Mouse (Mus musculus) layer of hippocampus, adult 9-10 months (tissue): ENCODE results near the gene Otoa.

ENCODE experiments used
- DNase-seq: peaks from one replicate; pipeline ENCODE4 v3.0.0; 2022; ENCODE audit warnings: low spot score

Otoa gene

DNA sequence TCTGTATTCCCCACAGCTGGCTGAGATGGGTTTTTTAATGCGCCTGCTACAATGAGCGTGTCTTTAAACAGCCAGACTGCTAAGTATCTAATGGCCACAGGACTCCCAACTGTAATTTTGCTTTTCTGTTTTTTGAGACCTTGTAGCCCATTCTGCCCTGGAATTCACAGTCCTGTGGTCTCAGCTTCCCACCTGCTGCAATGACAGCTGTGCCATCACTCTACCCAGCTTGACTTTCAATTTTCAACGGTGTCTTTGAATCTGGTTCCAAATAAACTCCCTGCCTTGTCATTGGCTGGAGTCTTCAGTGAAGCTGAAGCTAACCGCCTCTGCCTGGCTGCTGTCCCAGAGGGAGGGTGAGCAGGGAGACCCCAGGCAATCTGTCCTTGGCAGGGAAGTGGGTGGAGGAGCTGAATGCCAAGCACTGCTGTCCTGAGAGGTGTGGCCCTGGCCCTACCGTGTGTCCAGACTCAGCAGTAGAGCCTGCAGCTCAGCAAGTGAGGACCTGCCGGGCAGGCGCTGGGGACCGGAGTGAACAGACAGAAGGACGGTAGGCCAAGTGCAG lies 1.6 kb downstream of the Otoa start:
- no peak for DNase-seq

DNA sequence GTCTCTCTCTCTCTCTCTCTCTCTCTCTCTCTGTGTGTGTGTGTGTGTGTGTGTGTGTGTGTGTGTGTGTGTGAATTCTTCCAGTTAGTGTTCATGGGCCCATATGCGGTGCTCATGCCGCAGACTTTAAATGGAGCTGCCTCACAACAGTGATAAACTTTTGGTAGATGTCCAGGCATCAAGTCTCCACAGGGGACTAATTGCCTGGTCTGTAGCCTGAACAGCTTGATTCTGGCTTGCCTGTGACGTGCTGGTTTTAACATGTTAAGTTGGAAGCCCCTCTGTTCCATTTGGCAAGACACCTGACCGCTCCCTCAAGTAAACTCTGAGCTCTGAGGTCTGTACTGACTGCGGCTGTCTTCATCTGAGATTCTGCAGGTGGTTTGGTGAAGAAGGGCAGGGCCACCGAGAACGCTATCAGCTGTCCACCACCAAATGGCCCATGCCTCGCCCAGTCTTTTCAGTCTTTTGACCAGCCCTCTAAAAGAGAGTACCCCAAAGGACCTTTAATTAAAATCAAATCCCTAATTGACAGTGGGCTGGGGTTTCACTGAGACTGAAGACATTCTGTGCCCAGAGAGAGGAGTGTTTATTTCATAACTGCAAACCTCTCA lies 3.5 kb downstream of the Otoa start:
- DNase-seq = no peak

DNA sequence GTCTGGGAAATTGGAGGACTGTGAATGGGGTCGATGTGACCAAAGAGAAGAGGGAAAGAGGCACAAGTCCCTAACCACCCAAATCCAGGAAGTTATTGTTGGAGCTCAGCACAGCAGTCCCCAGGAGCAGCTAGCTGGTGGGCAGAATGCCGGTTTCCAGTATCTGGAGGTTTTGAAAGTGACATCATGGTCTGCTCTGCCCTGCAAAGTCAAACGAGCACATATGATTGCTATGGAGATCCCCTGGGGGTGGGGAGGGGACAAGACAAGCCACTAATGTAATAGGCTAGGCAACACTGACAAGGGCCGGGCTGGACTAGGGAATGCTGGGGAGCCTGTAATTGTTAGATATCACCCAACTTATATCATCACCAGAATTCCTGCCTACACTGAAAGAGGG lies 4.0 kb downstream of the Otoa start:
- no peak for DNase-seq

DNA sequence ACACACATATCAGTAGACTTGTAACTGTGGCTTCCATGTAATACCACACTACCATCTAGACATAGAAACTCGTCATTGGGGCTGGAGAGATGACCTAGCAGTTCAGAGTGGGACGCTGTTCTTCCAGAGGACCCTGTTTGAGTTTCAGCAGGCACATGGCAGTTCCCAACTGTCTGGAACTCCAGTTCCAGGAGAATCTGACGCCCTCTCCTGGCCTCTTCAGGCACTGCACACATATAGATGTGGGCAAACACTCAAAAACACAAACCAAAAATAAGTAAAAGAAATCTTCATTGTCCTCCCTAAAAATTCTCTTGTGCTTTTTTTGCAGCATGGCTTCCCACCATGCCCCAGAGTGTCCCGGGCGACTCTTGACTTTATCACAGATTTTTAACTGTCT lies 7.3 kb downstream of the Otoa start:
- DNase-seq = no peak

DNA sequence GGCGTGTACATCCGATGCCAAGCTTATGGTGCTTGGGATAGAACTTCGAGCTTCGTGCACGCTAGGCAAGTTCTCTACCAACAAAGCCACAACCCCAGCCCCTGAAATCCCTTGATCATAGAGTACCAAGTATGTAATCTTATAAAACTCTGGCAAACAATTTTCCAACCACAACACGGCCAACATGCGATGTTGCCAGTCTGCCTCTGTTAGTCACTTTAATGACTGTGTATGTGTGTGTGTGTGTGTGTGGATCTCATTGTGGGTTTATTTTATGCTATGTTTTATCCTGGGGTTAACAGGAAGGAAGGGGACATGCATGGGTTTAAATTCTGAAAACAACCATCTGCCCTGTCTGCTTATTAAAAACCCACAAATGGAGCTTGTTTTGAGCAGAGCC lies 9.3 kb downstream of the Otoa start:
- no peak for DNase-seq

DNA sequence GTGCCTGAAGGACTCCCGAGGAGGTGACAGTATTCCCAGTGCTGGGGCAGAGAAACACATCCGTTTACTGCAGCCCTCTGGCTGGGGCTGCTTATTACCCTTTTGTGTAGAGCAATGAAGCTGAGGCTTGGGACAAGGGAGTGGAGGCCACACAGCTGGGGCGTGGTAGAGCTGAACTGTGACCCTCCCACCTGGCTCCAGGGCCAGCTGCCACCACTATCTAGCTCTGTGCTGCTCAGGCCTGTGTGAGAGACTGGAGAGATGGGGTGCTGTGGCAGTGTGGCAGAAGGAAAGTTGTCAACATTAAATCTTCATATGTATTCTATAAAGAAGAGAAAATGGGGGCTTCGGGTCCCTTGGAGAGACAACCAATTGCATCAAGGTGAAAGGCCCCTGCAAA lies 11.6 kb downstream of the Otoa start:
- DNase-seq = no peak

DNA sequence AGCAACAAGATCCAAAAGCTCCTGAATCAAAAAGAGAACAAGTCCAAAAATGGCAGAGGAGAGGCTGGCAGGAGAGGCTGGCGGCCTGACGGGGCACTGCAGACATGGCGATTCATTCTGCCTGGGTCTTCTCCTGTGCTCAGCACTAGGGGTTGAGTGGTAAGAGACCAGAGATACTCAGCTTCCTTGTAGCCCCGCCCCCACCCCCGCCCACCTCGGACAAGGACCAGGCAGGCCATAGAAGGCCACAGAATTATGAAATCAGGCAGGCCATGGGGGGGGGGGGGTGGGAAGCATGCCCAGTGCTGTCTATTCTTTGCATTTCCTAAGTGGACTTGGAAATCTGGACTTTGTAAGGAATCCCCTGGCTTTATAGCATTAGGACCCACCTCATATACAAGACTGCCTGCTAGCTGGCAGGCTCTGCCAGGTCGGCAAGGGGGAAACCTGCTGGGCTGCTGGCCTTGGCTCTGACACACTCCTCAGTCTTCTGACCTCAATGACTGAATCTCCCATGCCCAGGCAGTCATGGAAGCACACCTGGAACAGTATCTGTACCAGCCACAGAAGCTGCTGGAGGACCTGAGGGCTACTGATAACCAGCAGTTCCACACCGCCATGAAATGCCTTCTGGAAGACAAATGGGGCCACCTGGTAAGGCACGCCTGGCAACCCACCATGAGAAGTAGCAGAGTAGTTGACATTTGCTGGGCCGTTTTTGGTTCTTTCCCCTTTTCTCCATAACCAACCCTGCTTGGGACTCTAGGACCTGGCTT lies 17.4 kb downstream of the Otoa start:
- DNase-seq = no peak

DNA sequence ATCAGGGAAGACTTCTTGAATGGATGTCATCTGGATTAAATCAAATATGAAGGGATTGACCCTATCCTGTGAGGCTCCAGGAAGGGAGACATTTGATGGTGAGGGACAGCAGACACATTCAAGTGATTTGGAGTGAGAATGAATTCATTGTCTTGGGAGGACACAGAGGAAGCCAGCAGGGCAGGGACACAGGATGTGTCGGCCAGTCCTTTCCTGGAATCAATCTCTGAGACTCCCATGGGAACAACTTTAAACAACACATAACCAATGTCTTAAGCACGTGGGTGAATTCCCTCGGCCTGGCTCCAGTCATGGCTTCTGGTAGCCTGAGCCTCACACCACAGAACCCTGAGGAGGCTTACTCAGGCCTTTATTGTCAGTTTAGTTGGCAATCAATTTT lies 26.4 kb downstream of the Otoa start:
- DNase-seq = no peak

DNA sequence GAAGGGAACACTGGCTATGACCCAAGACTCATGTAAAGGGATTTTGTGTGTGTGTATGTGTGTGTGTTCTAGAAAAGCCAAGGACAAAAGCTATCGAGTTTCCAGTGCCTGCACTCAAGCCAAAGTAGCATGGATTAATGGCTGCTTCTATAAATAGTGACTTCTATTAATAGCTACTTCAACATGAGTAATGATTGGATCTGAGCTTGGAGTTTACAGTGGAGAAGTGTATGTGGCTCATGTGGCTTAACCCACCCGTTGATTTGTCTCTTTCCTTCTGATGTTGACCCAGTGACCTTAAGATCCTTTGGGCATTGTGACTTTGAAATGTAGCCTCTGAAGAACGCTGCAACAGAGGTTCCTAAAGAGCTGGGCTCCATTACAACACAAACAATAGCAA lies 29.9 kb downstream of the Otoa start:
- no peak for DNase-seq

DNA sequence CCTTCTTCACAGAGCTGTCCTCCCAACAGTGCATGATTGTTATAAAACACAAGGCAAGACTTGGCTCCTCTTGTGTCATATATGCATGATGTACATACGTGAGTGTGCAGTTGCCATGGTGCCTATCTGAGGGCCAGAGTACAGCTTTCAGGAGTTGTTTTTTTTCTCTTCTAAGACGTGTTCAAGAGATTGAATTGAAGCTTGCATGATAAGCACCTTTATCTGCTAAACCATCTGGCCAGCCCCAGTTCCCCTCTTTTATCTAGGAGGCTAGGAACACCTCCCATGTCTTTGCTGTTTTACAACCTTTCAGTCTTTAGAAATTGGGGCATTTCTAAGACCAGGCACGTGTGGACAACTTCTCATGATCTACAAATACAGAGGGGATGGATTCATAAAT lies 30.3 kb downstream of the Otoa start:
- no peak for DNase-seq

DNA sequence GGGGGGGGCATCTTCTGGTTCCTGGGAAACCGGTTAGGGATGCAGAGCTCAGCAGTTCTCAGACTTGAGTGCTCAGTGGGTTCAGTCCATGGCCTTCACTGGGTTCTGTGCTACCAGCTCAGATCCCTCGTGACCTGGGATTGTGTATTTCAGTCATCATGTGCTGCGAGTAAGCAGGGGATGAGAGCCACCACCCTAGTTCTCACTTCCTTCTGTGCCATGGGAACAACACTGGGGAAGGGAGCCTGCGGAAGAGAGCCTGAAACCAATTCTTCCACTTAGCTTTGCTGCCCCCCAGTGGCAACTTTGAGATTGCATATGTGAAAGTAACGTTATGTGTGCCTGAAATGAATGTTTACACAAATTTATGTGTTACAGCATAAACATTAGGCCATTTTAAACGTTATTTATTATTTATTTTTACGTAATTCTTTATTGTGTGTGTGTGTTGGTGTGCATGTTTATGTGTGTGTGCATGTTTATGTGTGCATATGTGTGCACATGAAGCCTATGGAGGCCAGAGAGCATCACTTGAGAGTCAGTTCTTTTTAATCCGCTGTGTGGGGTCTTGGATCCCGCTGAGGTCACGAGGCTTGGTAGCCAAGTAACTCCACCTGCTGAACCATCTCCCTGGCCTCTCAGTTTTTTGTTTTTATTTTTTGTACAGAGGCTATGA lies 38.8 kb downstream of the Otoa start:
- DNase-seq = peak; percentile 88

DNA sequence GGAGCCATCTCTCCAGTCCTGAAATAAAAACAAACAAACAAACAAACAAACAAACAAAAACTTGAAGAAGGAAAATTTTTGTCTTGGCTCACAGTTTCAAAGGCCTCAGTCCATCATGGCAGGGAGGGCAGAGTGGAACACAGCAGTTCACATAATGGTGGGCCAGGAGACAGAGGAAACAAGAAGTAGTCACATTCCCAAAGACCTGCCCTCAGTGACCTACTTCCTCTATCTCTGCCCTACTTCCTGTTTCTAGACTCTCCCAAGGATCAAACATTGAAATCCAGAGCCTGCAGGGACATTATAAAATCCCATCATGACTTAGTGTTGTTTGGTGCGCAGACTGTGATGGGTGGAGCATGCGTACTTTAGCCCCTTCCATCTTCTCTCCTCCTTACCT lies 49.4 kb downstream of the Otoa start:
- DNase-seq = no peak

DNA sequence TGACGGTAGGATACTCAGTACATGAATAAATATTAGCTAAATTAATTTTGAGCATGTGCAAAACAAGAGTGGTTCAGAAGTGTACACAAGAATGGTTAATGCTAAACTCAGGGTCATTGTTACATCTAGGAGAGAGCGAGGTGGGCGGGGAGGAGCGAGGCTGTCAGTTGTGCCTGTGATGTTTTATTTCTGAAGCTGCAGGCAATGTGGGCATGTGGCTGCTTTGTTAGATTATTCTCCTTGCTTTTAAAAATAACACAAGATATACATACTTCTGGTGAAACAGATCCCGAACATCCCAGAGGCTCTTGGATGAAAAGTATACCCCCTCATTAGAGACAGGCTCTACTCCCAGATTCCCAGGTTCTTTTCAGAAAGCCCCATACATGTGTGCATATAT lies 59.8 kb downstream of the Otoa start:
- no peak for DNase-seq

DNA sequence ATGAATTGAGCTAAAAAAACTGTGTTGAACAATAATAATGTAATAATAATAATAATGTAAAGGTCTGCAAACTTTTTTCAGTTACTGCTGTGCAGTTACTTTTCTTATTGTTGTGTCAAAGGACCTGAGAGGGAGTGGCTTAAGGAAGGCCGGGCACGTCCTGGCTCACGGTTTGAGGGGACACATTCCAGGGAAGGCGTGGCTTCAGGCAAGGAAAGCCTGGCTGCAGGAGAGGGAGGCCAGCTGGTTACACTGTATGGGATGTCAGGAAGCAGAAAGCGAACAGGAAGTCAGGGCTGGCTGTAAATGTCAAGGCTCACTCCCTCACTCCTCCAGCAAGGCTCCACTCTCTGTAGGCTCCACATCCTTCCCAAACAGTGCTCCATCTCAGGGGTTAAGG lies 69.2 kb downstream of the Otoa start:
- no peak for DNase-seq

DNA sequence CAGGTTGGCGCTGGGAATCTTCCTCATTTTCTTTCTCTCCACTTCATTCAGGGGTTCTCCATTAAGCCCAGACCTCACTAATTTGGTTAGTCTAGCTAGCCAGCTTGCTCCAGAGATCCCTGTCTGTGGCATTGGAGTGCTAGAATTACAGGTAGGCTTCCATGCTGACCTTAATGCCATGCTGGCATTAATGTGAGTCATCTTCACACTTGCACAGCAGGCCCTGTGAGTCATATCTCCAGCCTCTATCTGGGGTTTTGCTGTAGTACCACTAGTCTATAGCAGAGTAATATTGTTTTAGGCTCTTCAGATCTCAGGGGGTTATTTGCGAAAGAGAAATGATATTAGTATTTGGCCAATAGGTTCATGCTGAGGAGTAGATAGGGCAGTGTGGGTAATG lies 70.7 kb downstream of the Otoa start:
- no peak for DNase-seq

DNA sequence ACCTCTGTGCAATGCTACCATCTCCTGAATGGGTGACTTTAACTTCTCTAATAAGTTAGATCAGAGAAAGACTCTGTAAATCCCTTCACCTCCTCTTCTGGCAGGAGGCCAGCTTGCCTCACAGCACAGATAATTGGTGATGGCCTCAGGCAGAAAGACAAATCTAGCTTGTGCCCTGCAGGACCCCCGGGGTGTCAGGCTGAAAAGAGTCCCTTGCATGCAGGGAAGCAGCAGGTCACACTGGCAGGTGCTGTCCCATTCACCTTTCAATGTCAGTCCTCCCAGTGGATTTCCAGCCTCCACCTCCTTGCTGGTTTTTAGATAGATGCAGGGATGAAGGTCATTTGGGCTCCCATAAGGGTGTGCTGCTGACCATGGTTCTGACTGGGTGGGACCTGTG lies 84.2 kb downstream of the Otoa start:
- no peak for DNase-seq

DNA sequence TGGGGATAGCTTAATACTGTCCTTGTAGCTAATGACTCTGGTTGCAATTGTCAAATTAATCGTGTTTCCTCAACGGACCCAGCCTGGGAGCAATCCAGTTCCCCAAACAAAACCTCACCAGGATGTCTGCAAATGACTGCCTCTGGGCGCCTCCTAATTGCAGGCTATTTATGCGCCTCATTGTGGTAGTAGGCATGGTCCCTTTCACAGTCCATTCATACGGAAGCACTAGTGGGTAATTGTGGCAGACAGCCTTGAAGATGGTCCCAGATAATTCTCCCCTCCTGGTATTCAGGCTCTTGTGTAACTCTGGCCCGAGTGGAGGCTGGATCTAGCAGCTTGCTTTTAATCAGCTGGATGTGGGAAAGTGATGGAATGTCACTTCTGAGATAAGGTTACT lies 90.4 kb downstream of the Otoa start:
- no peak for DNase-seq

DNA sequence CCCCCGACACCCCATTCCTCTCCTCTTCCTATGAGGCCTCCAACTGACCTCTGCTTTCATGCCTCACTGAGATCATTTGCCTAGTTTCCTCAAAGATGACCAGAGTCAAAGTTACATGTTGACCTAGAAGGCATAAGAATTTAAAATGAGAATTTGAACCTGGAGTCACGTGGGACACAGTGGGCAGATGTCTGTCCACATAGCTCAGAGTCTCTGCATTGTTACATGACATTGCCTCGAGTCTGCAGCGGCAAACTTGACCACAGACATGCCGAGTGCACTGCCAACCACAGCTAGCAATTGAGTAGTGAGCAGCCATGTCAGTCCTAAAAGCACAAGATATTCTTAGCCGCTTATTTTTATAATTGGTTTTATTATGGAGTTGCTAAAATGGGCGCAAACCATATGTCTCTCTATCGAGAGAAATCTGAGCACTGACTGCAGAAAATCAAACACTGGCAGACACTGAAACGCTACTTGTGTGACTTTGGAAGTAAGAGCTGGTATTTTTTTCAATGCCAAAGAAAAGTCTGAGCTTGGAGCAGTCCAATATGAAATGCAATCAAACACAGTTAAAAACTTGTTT lies 105.8 kb downstream of the Otoa start:
- DNase-seq = no peak

DNA sequence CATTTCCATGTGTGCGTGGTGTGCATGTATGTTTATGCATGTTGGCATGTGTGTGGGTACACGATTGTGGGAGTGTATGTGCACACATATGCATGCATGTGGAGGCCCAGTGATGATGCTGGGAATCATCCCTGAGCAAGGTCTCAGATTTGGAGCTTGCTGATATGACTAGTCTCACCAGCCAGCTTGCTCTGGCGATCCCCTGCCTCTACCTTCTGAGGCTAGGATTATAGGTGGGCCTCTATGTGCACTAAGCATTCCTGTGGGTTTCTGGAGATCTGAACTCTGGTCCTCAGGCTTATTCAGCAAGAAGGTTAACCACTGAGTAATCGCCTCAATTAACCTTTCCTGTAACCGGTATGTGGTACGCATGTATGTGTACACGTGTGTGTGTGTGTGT lies 107.5 kb downstream of the Otoa start:
- DNase-seq = no peak

DNA sequence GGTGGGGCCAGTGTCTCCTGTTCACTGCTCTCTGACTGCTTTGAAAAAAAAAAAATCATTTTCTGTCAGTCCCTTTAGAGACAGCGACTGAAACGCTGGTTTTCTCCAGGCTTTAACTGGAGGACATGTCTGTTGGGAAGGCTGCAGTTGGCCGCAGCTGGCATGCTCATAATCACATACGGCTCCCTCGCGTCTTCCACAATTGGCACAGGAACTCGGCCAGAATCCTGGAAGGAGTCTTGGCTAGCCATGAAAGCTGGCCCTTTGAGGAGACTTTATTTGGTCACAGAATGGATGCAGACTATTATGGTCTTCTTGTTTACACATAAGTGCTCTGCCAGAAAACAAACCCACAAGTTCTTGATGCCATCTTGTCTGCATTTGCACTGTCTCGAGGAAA lies 117.5 kb downstream of the Otoa start:
- no peak for DNase-seq

DNA sequence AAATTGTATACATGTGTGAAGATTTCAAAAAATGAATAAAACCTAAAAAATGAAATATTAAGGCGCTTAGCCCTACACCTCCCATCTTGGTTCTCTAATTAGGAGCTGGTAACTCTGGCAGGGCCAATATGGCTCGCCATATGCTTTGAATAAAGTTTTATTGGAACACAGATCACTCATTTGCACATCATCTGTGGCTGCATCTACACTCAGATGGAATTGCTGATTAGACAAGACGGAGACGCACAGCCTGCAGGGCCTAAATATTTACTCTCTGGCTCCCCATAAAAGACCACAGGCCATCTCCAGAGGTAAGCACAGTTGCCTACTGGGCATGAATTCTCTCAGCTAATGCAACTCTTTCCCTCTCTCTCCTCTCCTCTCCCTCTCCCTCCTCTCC lies 130.4 kb downstream of the Otoa start:
- no peak for DNase-seq
